Mouse (Mus musculus): ENCODE measurements around the gene Emx1. TPM values are rescaled to one million over a fixed set of nuclear protein-coding genes. Genes with fewer than 3 reads are reported as not detected.

Emx1 gene
- polyA plus RNA-seq, 1 experiment from 2014 or later: 1.4 TPM

- ATAC-seq (ENCODE audit: insufficient number of reproducible peaks, low FRiP score, low TSS enrichment, low read depth): no peak
- Histone ChIP-seq H3K4me3 (ENCODE audit: low read depth, low read length) (no peak overlapping the region), H3K27me3 (ENCODE audit: control insufficient read depth, insufficient read depth, low read length) (peaks cover 70% of the 10 kb centered on the region), H3K27ac (replicated peaks; ENCODE audit: low read depth, low read length) (no peak overlapping the region), H3K36me3 (ENCODE audit: control insufficient read depth, insufficient read depth, low read length) (no peaks in the 10 kb centered on the region), H3K9ac (ENCODE audit: low read length) (no peak overlapping the region), H3K9me3 (ENCODE audit: control insufficient read depth, low read length) (no peaks in the 10 kb centered on the region), H3K4me2 (ENCODE audit: low read depth, severe bottlenecking) (no peak overlapping the region; the same call in 1 of the 2 replicates), H3K4me1 (ENCODE audit: control insufficient read depth, insufficient read depth, low read length) (0 out of 2 replicates have a peak, but pooled peaks cover 3% of the 10 kb centered on the region)
- DNase-seq (ENCODE audit: low spot score): peak; percentile 50
- 2% methylated on average over 27 of the region's 29 CpGs for WGBS
These were observed 6.4 kb downstream of the Emx1 start for GRCm38 (mm10) chr6:85193381-85194318.

GRCm38 (mm10) chr6:85197951-85198350 lies 10.7 kb downstream of the Emx1 start:
- no peak overlapping the region for H3K9ac ChIP-seq (ENCODE audit: low read length)
- 77% methylated on average over 2 of the region's 2 CpGs for WGBS
- H3K4me2 ChIP-seq (ENCODE audit: low read depth, severe bottlenecking): no peak overlapping the region
- DNase-seq (ENCODE audit: low spot score) (no peak), ATAC-seq (ENCODE audit: insufficient number of reproducible peaks, low FRiP score, low TSS enrichment, low read depth) (no peak)
- H3K27me3 ChIP-seq (ENCODE audit: control insufficient read depth, insufficient read depth, low read length): peaks cover 32% of the 10 kb centered on the region
- no peaks in the 10 kb centered on the region for H3K4me1 ChIP-seq (ENCODE audit: control insufficient read depth, insufficient read depth, low read length)
- no peak overlapping the region for H3K27ac ChIP-seq (replicated peaks; ENCODE audit: low read depth, low read length)
- H3K36me3 ChIP-seq (ENCODE audit: control insufficient read depth, insufficient read depth, low read length): no peaks in the 10 kb centered on the region
- H3K4me3 ChIP-seq (ENCODE audit: low read depth, low read length): no peak overlapping the region
- H3K9me3 ChIP-seq (ENCODE audit: control insufficient read depth, low read length): no peaks in the 10 kb centered on the region

- no peak overlapping the region for H3K4me2 ChIP-seq (ENCODE audit: low read depth, severe bottlenecking)
- no peak for DNase-seq (ENCODE audit: low spot score)
These were observed 19.1 kb downstream of the Emx1 start for GRCm38 (mm10) chr6:85206182-85206938.

GRCm38 (mm10) chr6:85206939-85207285 lies 19.7 kb downstream of the Emx1 start:
- Histone ChIP-seq H3K4me3 (ENCODE audit: low read depth, low read length) (no peak overlapping the region), H3K27ac (replicated peaks; ENCODE audit: low read depth, low read length) (no peak overlapping the region), H3K9me3 (ENCODE audit: control insufficient read depth, low read length) (no peaks in the 10 kb centered on the region), H3K36me3 (ENCODE audit: control insufficient read depth, insufficient read depth, low read length) (no peaks in the 10 kb centered on the region), H3K27me3 (ENCODE audit: control insufficient read depth, insufficient read depth, low read length) (peaks cover 14% of the 10 kb centered on the region), H3K4me2 (ENCODE audit: low read depth, severe bottlenecking) (no peak overlapping the region), H3K4me1 (ENCODE audit: control insufficient read depth, insufficient read depth, low read length) (peaks cover 11% of the 10 kb centered on the region; the same call in 1 of the 2 replicates), H3K9ac (ENCODE audit: low read length) (no peak overlapping the region)
- WGBS: 35% methylated on average over 15 of the region's 15 CpGs
- peak; percentile 39 for DNase-seq (ENCODE audit: low spot score)
- no peak; the same call in 1 of the 2 replicates for ATAC-seq (ENCODE audit: insufficient number of reproducible peaks, low FRiP score, low TSS enrichment, low read depth)

More at GRCm38 (mm10) chr6:85206182-85206938, 19.1 kb downstream of the Emx1 start:
- no peaks in the 10 kb centered on the region for H3K9me3 ChIP-seq (ENCODE audit: control insufficient read depth, low read length)
- H3K27ac ChIP-seq (replicated peaks; ENCODE audit: low read depth, low read length): no peak overlapping the region
- ATAC-seq (ENCODE audit: insufficient number of reproducible peaks, low FRiP score, low TSS enrichment, low read depth): no peak
- WGBS: 32% methylated on average over 16 of the region's 16 CpGs
- H3K27me3 ChIP-seq (ENCODE audit: control insufficient read depth, insufficient read depth, low read length): peaks cover 14% of the 10 kb centered on the region
- peaks cover 11% of the 10 kb centered on the region; the same call in 1 of the 2 replicates for H3K4me1 ChIP-seq (ENCODE audit: control insufficient read depth, insufficient read depth, low read length)
- H3K9ac ChIP-seq (ENCODE audit: low read length): no peak overlapping the region
- no peaks in the 10 kb centered on the region for H3K36me3 ChIP-seq (ENCODE audit: control insufficient read depth, insufficient read depth, low read length)
- H3K4me3 ChIP-seq (ENCODE audit: low read depth, low read length): no peak overlapping the region

- ATAC-seq (ENCODE audit: insufficient number of reproducible peaks, low FRiP score, low TSS enrichment, low read depth): no peak
- no peak overlapping the region for H3K9ac ChIP-seq (ENCODE audit: low read length)
- no peak for DNase-seq (ENCODE audit: low spot score)
- no peak overlapping the region for H3K27ac ChIP-seq (replicated peaks; ENCODE audit: low read depth, low read length)
- H3K4me2 ChIP-seq (ENCODE audit: low read depth, severe bottlenecking): no peak overlapping the region
- H3K9me3 ChIP-seq (ENCODE audit: control insufficient read depth, low read length): no peaks in the 10 kb centered on the region
- peaks cover 11% of the 10 kb centered on the region; the same call in 1 of the 2 replicates for H3K4me1 ChIP-seq (ENCODE audit: control insufficient read depth, insufficient read depth, low read length)
- H3K27me3 ChIP-seq (ENCODE audit: control insufficient read depth, insufficient read depth, low read length): peaks cover 14% of the 10 kb centered on the region
- H3K4me3 ChIP-seq (ENCODE audit: low read depth, low read length): no peak overlapping the region
- 71% methylated on average over 5 of the region's 5 CpGs for WGBS
- no peaks in the 10 kb centered on the region for H3K36me3 ChIP-seq (ENCODE audit: control insufficient read depth, insufficient read depth, low read length)
These were observed 20.1 kb downstream of the Emx1 start for GRCm38 (mm10) chr6:85207345-85207744.

- Histone ChIP-seq H3K9ac (ENCODE audit: low read length) (no peak overlapping the region), H3K36me3 (ENCODE audit: control insufficient read depth, insufficient read depth, low read length) (no peaks in the 10 kb centered on the region), H3K9me3 (ENCODE audit: control insufficient read depth, low read length) (no peaks in the 10 kb centered on the region), H3K4me3 (ENCODE audit: low read depth, low read length) (no peak overlapping the region), H3K4me2 (ENCODE audit: low read depth, severe bottlenecking) (no peak overlapping the region), H3K4me1 (ENCODE audit: control insufficient read depth, insufficient read depth, low read length) (peaks cover 11% of the 10 kb centered on the region; the same call in 1 of the 2 replicates), H3K27me3 (ENCODE audit: control insufficient read depth, insufficient read depth, low read length) (peaks cover 14% of the 10 kb centered on the region), H3K27ac (replicated peaks; ENCODE audit: low read depth, low read length) (no peak overlapping the region)
- no peak for DNase-seq (ENCODE audit: low spot score)
- no peak for ATAC-seq (ENCODE audit: insufficient number of reproducible peaks, low FRiP score, low TSS enrichment, low read depth)
- WGBS: 82% methylated on average over 9 of the region's 9 CpGs
These were observed 22.2 kb downstream of the Emx1 start for GRCm38 (mm10) chr6:85209226-85209967.

- DNase-seq (ENCODE audit: low spot score) (no peak), ATAC-seq (ENCODE audit: insufficient number of reproducible peaks, low FRiP score, low TSS enrichment, low read depth) (no peak)
- Histone ChIP-seq H3K4me3 (ENCODE audit: low read depth, low read length) (no peak overlapping the region), H3K27ac (replicated peaks; ENCODE audit: low read depth, low read length) (no peak overlapping the region), H3K36me3 (ENCODE audit: control insufficient read depth, insufficient read depth, low read length) (no peaks in the 10 kb centered on the region), H3K4me1 (ENCODE audit: control insufficient read depth, insufficient read depth, low read length) (peaks cover 11% of the 10 kb centered on the region; the same call in 1 of the 2 replicates), H3K4me2 (ENCODE audit: low read depth, severe bottlenecking) (no peak overlapping the region), H3K27me3 (ENCODE audit: control insufficient read depth, insufficient read depth, low read length) (peaks cover 9% of the 10 kb centered on the region; the same call in 1 of the 2 replicates), H3K9me3 (ENCODE audit: control insufficient read depth, low read length) (no peaks in the 10 kb centered on the region), H3K9ac (ENCODE audit: low read length) (no peak overlapping the region)
- 29% methylated on average over 1 of the region's 1 CpGs for WGBS
These were observed 23.4 kb downstream of the Emx1 start for GRCm38 (mm10) chr6:85210686-85211085.

- no peak overlapping the region for H3K27ac ChIP-seq (replicated peaks; ENCODE audit: low read depth, low read length)
- no peak for ATAC-seq (ENCODE audit: insufficient number of reproducible peaks, low FRiP score, low TSS enrichment, low read depth)
- H3K36me3 ChIP-seq (ENCODE audit: control insufficient read depth, insufficient read depth, low read length): no peaks in the 10 kb centered on the region
- H3K27me3 ChIP-seq (ENCODE audit: control insufficient read depth, insufficient read depth, low read length): no peaks in the 10 kb centered on the region
- H3K4me1 ChIP-seq (ENCODE audit: control insufficient read depth, insufficient read depth, low read length): peaks cover 20% of the 10 kb centered on the region
- H3K9me3 ChIP-seq (ENCODE audit: control insufficient read depth, low read length): no peaks in the 10 kb centered on the region
- no peak overlapping the region for H3K9ac ChIP-seq (ENCODE audit: low read length)
- no peak overlapping the region for H3K4me3 ChIP-seq (ENCODE audit: low read depth, low read length)
- H3K4me2 ChIP-seq (ENCODE audit: low read depth, severe bottlenecking): no peak overlapping the region
- no peak for DNase-seq (ENCODE audit: low spot score)
- 69% methylated on average over 4 of the region's 4 CpGs for WGBS
These were observed 31.0 kb downstream of the Emx1 start for GRCm38 (mm10) chr6:85218251-85218650.

All from limb, embryonic 11.5 days (tissue).